Comparison of ENCODE assay signal across 27 mouse cellular contexts in genomic region chr5:73918011-73918410, GRCm38 (mm10).
"Had no signal": no experiment of that assay in that cellular context is flagged by ENCODE, and none has a peak within 500 bp of the region (broad histone marks: within the 10 kb centered on the region; RNA-seq: fewer than 3 reads in every experiment).

No protein-coding gene starts in this region.

- H3K4me2 ChIP-seq: heart, embryonic 12.5 days; hindbrain, embryonic 13.5 days; hindbrain, embryonic 15.5 days; intestine, embryonic 15.5 days; kidney, embryonic 15.5 days; limb, embryonic 12.5 days; limb, embryonic 15.5 days; liver, embryonic 12.5 days had no signal

- H3K36me3 ChIP-seq: heart, embryonic 10.5 days; heart, embryonic 12.5 days; hindbrain, embryonic 13.5 days; hindbrain, embryonic 15.5 days; intestine, embryonic 15.5 days; kidney, embryonic 15.5 days; limb, embryonic 12.5 days; limb, embryonic 15.5 days; liver, embryonic 12.5 days had no signal

- H3K9me3 ChIP-seq: heart, embryonic 10.5 days; heart, embryonic 12.5 days; hindbrain, embryonic 13.5 days; hindbrain, embryonic 15.5 days; intestine, embryonic 15.5 days; kidney, embryonic 15.5 days; limb, embryonic 12.5 days; limb, embryonic 15.5 days; liver, embryonic 12.5 days had no signal

- DNase-seq: gastrocnemius, postnatal 14 days; gastrocnemius, postnatal 36 days; heart, adult 2 months; heart, postnatal 10 days; heart, postnatal 36 days; kidney, adult 2 months; kidney, adult 9 months; kidney, postnatal 14 days; kidney, postnatal 36 days; layer of hippocampus, adult 9-11 months; layer of hippocampus, postnatal 36 days; left cerebral cortex, postnatal 4 days; lung, adult 18-20 months had no signal

- H3K4me3 ChIP-seq: heart, adult 2 months; heart, embryonic 10.5 days; heart, embryonic 12.5 days; hindbrain, embryonic 13.5 days; hindbrain, embryonic 15.5 days; intestine, embryonic 15.5 days; kidney, embryonic 15.5 days; limb, embryonic 12.5 days; limb, embryonic 15.5 days; liver, embryonic 12.5 days had no signal

- H3K27ac ChIP-seq: heart, adult 2 months; heart, embryonic 10.5 days; hindbrain, embryonic 13.5 days; hindbrain, embryonic 15.5 days; hindbrain, postnatal 0 days; intestine, embryonic 15.5 days; kidney, embryonic 15.5 days; kidney, postnatal 0 days; limb, embryonic 15.5 days; liver, embryonic 12.5 days; liver, embryonic 14.5 days had no signal

- H3K27me3 ChIP-seq: heart, embryonic 12.5 days; hindbrain, embryonic 13.5 days; hindbrain, embryonic 15.5 days; intestine, embryonic 15.5 days; kidney, embryonic 15.5 days; limb, embryonic 12.5 days; limb, embryonic 15.5 days; liver, embryonic 12.5 days had no signal

- ATAC-seq: hindbrain, postnatal 0 days; inflammation-experienced regulatory T-cells, adult 6 months; intestine, embryonic 15.5 days; intestine, postnatal 0 days; liver, embryonic 12.5 days had no signal

- H3K4me1 ChIP-seq: heart, embryonic 10.5 days; heart, embryonic 12.5 days; hindbrain, embryonic 15.5 days; intestine, embryonic 15.5 days; limb, embryonic 15.5 days; liver, embryonic 12.5 days had no signal

- H3K9ac ChIP-seq: heart, embryonic 12.5 days; hindbrain, embryonic 13.5 days; hindbrain, embryonic 15.5 days; intestine, embryonic 15.5 days; kidney, embryonic 15.5 days; limb, embryonic 12.5 days; limb, embryonic 15.5 days; liver, embryonic 12.5 days; liver, embryonic 14.5 days had no signal
